Mouse (Mus musculus) myocyte (in vitro differentiated cells): Measurements from ENCODE around the gene Sec24d. TPM values are rescaled to one million over a fixed set of nuclear protein-coding genes. Genes with fewer than 3 reads are reported as not detected.

Experiments used
- H3K27me3 ChIP-seq: one replicate; pipeline ENCODE4 v1.6.1; 2011; ENCODE audit not compliant: control insufficient read depth, insufficient read depth, insufficient read length
- H3K36me3 ChIP-seq: one replicate; pipeline ENCODE4 v1.6.1; 2011; ENCODE audit not compliant: control insufficient read depth, insufficient read depth
- H3K4me2 ChIP-seq: one replicate; pipeline ENCODE4 v1.6.1; 2011; ENCODE audit warnings: low read depth, control low read depth
- H3K4me3 ChIP-seq: one replicate; pipeline ENCODE4 v1.5.1; 2011; ENCODE audit warnings: mild to moderate bottlenecking, control low read depth, moderate library complexity
- H3K79me2 ChIP-seq: one replicate; pipeline ENCODE4 v1.6.1; 2011; ENCODE audit not compliant: control insufficient read depth, insufficient read depth
- H3ac ChIP-seq: one replicate; pipeline ENCODE4 v1.6.1; 2011; ENCODE audit not compliant: control insufficient read depth, insufficient read length
- CEBPB ChIP-seq: IDR thresholded peaks from 2 replicates; pipeline ENCODE4 v1.6.1; 2011; ENCODE audit warnings: mild to moderate bottlenecking, moderate library complexity; ENCODE audit not compliant: poor library complexity, insufficient read depth, severe bottlenecking
- E2F4 ChIP-seq: IDR thresholded peaks from one replicate; pipeline ENCODE4 v1.6.1; 2011; ENCODE audit warnings: mild to moderate bottlenecking, control low read depth, moderate library complexity; ENCODE audit not compliant: insufficient read depth
- MAX ChIP-seq: IDR thresholded peaks from one replicate; pipeline ENCODE4 v1.6.1; 2011; ENCODE audit warnings: low read depth, mild to moderate bottlenecking, control low read depth
- MYOD1 ChIP-seq, 3 experiments: IDR thresholded peaks; one replicate each; pipeline ENCODE4 v1.6.1; 2011; ENCODE audit warnings: control low read depth in 2 of 3, low read depth in 2 of 3, mild to moderate bottlenecking in 2 of 3, moderate library complexity in 1 of 3; ENCODE audit not compliant: insufficient read length in 2 of 3, control insufficient read depth in 1 of 3
- MYOG ChIP-seq, 3 experiments: IDR thresholded peaks; one replicate each; pipeline ENCODE4 v1.6.1; 2011; ENCODE audit warnings: control low read depth in 2 of 3, low read depth in 2 of 3, mild to moderate bottlenecking in 2 of 3; ENCODE audit not compliant: insufficient read length in 2 of 3, control insufficient read depth in 1 of 3, insufficient read depth in 1 of 3
- POLR2A ChIP-seq: IDR thresholded peaks from one replicate; pipeline ENCODE4 v1.6.1; 2011; ENCODE audit warnings: low read depth, mild to moderate bottlenecking, control low read depth, moderate library complexity; ENCODE audit not compliant: insufficient read length
- POLR2AphosphoS2 ChIP-seq: IDR thresholded peaks from one replicate; pipeline ENCODE4 v1.6.1; 2011; ENCODE audit warnings: low read depth, control low read depth; ENCODE audit not compliant: insufficient read length
- REST ChIP-seq: IDR thresholded peaks from one replicate; pipeline ENCODE4 v1.6.1; 2011; ENCODE audit warnings: mild to moderate bottlenecking, control low read depth, moderate library complexity; ENCODE audit not compliant: insufficient read depth, insufficient read length
- SRF ChIP-seq: IDR thresholded peaks from one replicate; pipeline ENCODE4 v1.6.1; 2011; ENCODE audit warnings: low read depth; ENCODE audit not compliant: control insufficient read depth, insufficient read length
- TCF12 ChIP-seq: IDR thresholded peaks from one replicate; pipeline ENCODE4 v1.6.1; 2011; ENCODE audit warnings: mild to moderate bottlenecking, control low read depth; ENCODE audit not compliant: poor library complexity, insufficient read depth, severe bottlenecking
- TCF3 ChIP-seq: IDR thresholded peaks from one replicate; pipeline ENCODE4 v1.6.1; 2011; ENCODE audit warnings: low read depth, control low read depth; ENCODE audit not compliant: insufficient read length
- USF1 ChIP-seq: IDR thresholded peaks from one replicate; pipeline ENCODE4 v1.6.1; 2011; ENCODE audit warnings: low read depth, mild to moderate bottlenecking, control low read depth, moderate library complexity
- polyA plus RNA-seq: library from polyadenylated mRNA; unstranded; fragments of >200 nt; fragmentation: generic; extraction: Trizol; gene quantifications from one replicate; pipeline ENCODE4 v1.2.1, GENCODE M21; 2012; ENCODE audit warnings: missing spikeins

Sec24d gene
- polyA plus RNA-seq, 1 experiment: 36.8 TPM

DNA sequence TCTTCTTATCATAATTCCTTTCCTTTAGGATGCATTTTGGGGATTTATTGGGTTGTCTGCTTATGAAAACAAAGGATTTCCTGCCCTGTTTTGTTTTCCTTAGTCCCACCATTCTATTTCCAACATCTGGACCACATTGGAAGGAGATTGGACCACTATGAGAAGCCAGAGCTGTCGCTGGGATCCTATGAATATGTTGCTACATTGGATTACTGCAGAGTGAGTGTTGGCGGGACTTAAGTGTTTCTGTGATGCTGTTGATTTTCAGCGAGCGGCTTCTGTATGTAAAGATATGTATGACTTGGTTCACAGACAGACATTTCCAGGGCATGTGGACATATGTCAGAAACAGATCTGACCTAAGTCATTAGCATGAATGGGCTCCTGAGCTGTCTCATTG lies 63.0 kb downstream of the Sec24d start:
- no peak overlapping the region for H3ac ChIP-seq
- H3K4me3 ChIP-seq: no peak overlapping the region
- H3K4me2 ChIP-seq: no peak overlapping the region
- peaks cover 9% of the 10 kb centered on the region for H3K36me3 ChIP-seq
- TF ChIP-seq MYOG (IDR thresholded peaks at IDR 0.05; ENCODE audit: control insufficient read depth in 1 of 3, insufficient read depth in 1 of 3, insufficient read length in 2 of 3, low read depth in 2 of 3) (no peak), POLR2A (no peak), MAX (no peak), E2F4 (no peak), TCF3 (no peak), POLR2AphosphoS2 (no peak), TCF12 (no peak), REST (no peak), USF1 (no peak), SRF (no peak), CEBPB (no peak), MYOD1 (IDR thresholded peaks at IDR 0.05; ENCODE audit: control insufficient read depth in 1 of 3, insufficient read length in 2 of 3, low read depth in 2 of 3) (no peak)
- peaks cover 3% of the 10 kb centered on the region for H3K79me2 ChIP-seq
- no peaks in the 10 kb centered on the region for H3K27me3 ChIP-seq

DNA sequence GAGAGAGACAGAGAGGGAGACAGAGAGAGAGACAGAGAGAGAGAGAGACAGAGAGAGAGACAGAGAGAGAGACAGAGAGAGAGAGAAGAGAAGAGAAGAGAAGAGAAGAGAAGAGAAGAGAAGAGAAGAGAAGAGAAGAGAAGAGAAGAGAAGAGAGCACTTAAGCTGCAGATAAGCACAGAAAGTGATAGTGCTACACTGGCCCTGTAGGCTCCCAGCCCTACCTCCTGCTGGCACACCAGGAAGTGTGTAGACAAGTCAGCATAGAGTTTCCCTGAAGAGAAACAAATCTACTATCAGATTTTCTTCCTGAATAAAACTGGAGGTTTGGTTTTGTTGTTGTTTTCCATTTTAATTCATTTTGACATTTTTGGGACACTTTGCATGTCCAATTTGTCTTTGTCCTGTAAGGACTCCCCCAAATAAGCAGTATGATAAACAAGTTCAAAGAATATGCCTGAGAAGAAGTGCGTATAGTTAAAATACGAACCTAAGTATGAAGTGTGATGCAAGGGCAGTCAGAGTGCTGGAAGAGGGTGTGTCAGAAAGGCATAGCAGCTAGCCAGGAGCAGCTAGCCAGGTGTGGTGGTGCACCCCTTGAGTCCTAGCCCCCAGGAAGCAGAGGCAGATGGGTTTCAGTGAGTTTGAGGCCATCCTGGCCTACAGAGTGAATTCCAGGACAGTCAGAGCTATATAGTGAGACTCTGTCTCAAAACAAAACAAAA lies 65.2 kb downstream of the Sec24d start:
- Histone ChIP-seq H3K79me2 (peaks cover 3% of the 10 kb centered on the region), H3K27me3 (no peaks in the 10 kb centered on the region), H3K4me2 (no peak overlapping the region), H3K4me3 (no peak overlapping the region), H3ac (no peak overlapping the region), H3K36me3 (no peaks in the 10 kb centered on the region)
- TF ChIP-seq POLR2A: no peak
- no peak for TF ChIP-seq POLR2AphosphoS2
- no peak for TF ChIP-seq MYOG (IDR thresholded peaks at IDR 0.05; ENCODE audit: control insufficient read depth in 1 of 3, insufficient read depth in 1 of 3, insufficient read length in 2 of 3, low read depth in 2 of 3)
- no peak for TF ChIP-seq REST
- no peak for TF ChIP-seq MAX
- TF ChIP-seq TCF3: no peak
- TF ChIP-seq USF1: no peak
- TF ChIP-seq MYOD1 (IDR thresholded peaks at IDR 0.05; ENCODE audit: control insufficient read depth in 1 of 3, insufficient read length in 2 of 3, low read depth in 2 of 3): no peak
- no peak for TF ChIP-seq SRF
- no peak for TF ChIP-seq E2F4
- no peak for TF ChIP-seq CEBPB
- no peak for TF ChIP-seq TCF12

GRCm38 (mm10) chr3:123333055-123333424 lies 65.8 kb downstream of the Sec24d start:
- no peak overlapping the region for H3ac ChIP-seq
- no peak overlapping the region for H3K4me2 ChIP-seq
- H3K36me3 ChIP-seq: no peaks in the 10 kb centered on the region
- H3K79me2 ChIP-seq: peaks cover 3% of the 10 kb centered on the region
- H3K27me3 ChIP-seq: no peaks in the 10 kb centered on the region
- H3K4me3 ChIP-seq: no peak overlapping the region
- TF ChIP-seq CEBPB (no peak), POLR2AphosphoS2 (no peak)

GRCm38 (mm10) chr3:123334947-123335346 lies 67.7 kb downstream of the Sec24d start:
- Histone ChIP-seq H3K4me3 (no peak overlapping the region), H3K36me3 (no peaks in the 10 kb centered on the region), H3K27me3 (no peaks in the 10 kb centered on the region), H3ac (no peak overlapping the region), H3K4me2 (peak overlapping the region; percentile 92), H3K79me2 (peaks cover 3% of the 10 kb centered on the region)
- TF ChIP-seq E2F4 (no peak), REST (no peak), SRF (no peak), USF1 (no peak), POLR2A (no peak), TCF3 (no peak), MYOG (IDR thresholded peaks at IDR 0.05; ENCODE audit: control insufficient read depth in 1 of 3, insufficient read depth in 1 of 3, insufficient read length in 2 of 3, low read depth in 2 of 3) (no peak), TCF12 (no peak), MYOD1 (IDR thresholded peaks at IDR 0.05; ENCODE audit: control insufficient read depth in 1 of 3, insufficient read length in 2 of 3, low read depth in 2 of 3) (no peak), POLR2AphosphoS2 (no peak), CEBPB (no peak), MAX (no peak)

GRCm38 (mm10) chr3:123335480-123335879 lies 68.2 kb downstream of the Sec24d start:
- H3K4me3 ChIP-seq: no peak overlapping the region
- peaks cover 3% of the 10 kb centered on the region for H3K79me2 ChIP-seq
- peak overlapping the region; percentile 92 for H3K4me2 ChIP-seq
- no peaks in the 10 kb centered on the region for H3K36me3 ChIP-seq
- no peaks in the 10 kb centered on the region for H3K27me3 ChIP-seq
- TF ChIP-seq CEBPB (peak; percentile 50; the same call in 1 of the 2 replicates), E2F4 (no peak)
- no peak overlapping the region for H3ac ChIP-seq
